Mouse (Mus musculus) E14TG2a.4 (cell line): Measurements from ENCODE around the gene Vmn2r124.
"Not testable (repeated sequence)": the region's sequence is repeated elsewhere in the genome, so short reads cannot be mapped to it uniquely, and the experiment has no call there.

Experiments
- CTCF ChIP-seq: conservative IDR thresholded peaks from 2 replicates; pipeline ENCODE4 v1.5.1; 2014; ENCODE audit warnings: low read length
- NANOG ChIP-seq: IDR thresholded peaks from 2 replicates; pipeline ENCODE4 v1.6.1; 2014; ENCODE audit warnings: borderline replicate concordance, low read length, mixed read lengths

GRCm38 (mm10) chr17:18084716-18085115 lies 35.5 kb downstream of the Vmn2r124 start, which contains the start of gene Vmn2r91:
- not testable (repeated sequence) for TF ChIP-seq CTCF, NANOG
